Mouse (Mus musculus): ENCODE measurements around the gene Cisd3. TPM values are rescaled to one million over a fixed set of nuclear protein-coding genes. Genes with fewer than 3 reads are reported as not detected.
A peak's percentile ranks its signal among the peaks of the same experiment; 100 is the strongest.
"Not testable (repeated sequence)": the region's sequence is repeated elsewhere in the genome, so short reads cannot be mapped to it uniquely, and the experiment has no call there.

Cisd3 gene
- total RNA-seq (2021): 100 to 1,000 TPM in 1 of 2 experiments, 10 to 100 TPM in 1; 96.7 to 102 TPM
- long read RNA-seq, experiment 1, transcript Cisd3-201 (3 exons, 737 nt): major isoform, 64 of 73 reads
- long read RNA-seq, experiment 1, partial matches to known transcripts: 2 of 73 reads
- long read RNA-seq, experiment 1, other reads (novel, unspliced or antisense): 7 of 73 reads
- long read RNA-seq, experiment 2, transcript Cisd3-201 (3 exons, 737 nt): major isoform, 71 of 75 reads
- long read RNA-seq, experiment 2, partial matches to known transcripts: 1 of 75 reads
- long read RNA-seq, experiment 2, other reads (novel, unspliced or antisense): 3 of 75 reads

DNA sequence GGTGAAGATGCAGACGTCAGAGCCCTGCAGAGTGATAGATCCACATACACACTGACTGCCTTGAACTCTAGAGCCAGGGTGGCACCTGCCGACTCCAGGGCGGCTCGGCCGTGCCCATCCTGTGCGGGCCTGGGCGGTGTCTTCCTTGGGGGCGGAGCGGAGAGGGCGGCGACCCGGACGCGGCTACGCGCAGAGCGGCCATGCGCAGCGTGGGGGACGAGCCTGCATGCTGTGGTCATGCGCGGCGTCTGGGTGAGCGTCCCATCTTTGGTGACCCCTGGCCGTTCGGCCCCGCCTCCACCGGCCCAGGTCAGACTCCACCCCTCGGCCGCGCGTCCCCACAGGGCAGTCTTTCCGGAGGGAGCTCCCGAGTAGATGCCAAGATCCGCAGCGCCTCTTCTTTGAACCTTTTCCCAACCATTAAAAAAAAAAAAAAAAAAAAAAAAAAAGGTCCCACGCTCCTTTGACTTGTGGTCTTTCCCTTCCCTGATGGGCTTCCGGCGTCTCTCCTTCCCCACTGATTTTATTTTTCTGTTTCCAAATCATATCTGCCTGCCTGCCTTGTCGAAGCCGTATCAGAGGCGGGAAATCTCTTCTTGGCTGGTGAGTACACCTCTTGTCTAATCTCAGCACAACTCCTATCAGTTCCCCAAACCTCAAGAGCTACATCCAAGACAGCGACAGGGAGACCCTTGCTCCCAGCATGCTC, at the start of gene Cisd3:
TSS of gene Cisd3 (plus strand) at position 214 of the 709 bp plus-strand sequence.
- DNase-seq (ENCODE audit: low spot score): peak; percentile 96

DNA sequence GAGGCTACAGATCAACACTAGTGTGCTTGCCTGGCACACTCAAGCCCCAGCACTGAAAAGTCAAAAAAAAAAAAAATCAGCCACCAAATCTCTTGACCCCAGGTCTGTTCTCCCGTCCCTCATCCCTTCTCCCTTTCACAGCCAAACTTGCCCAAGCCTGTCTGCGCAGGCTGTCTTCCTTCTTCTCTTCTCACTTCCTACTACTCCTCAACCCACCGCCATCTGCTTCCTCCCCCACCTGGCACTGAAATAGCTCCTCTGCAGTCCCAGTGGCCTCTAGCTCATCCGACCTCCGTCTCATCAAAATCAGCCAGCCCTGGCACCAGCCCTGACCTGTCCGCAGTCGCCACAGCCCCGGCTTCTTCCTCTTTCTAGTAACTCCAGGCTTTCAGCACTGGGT, 44.0 kb upstream of the Cisd3 start:
- no peak for DNase-seq (ENCODE audit: low spot score)

- no peak for DNase-seq (ENCODE audit: low spot score)
Measured at GRCm38 (mm10) chr11:97642746-97643145, 42.9 kb upstream of the Cisd3 start.

- DNase-seq (ENCODE audit: low spot score): no peak
Measured at GRCm38 (mm10) chr11:97643380-97644055, 42.1 kb upstream of the Cisd3 start.

GRCm38 (mm10) chr11:97644834-97645233, 40.8 kb upstream of the Cisd3 start:
- DNase-seq (ENCODE audit: low spot score): peak; percentile 82

GRCm38 (mm10) chr11:97648541-97648940, 37.1 kb upstream of the Cisd3 start:
- not testable (repeated sequence) for DNase-seq (ENCODE audit: low spot score)

GRCm38 (mm10) chr11:97650341-97650740, 35.3 kb upstream of the Cisd3 start:
- no peak for DNase-seq (ENCODE audit: low spot score)

- not testable (repeated sequence) for DNase-seq (ENCODE audit: low spot score)
Measured at GRCm38 (mm10) chr11:97653376-97653775, 32.2 kb upstream of the Cisd3 start.

- no peak for DNase-seq (ENCODE audit: low spot score)
Measured at GRCm38 (mm10) chr11:97654210-97654609, 31.4 kb upstream of the Cisd3 start.

DNA sequence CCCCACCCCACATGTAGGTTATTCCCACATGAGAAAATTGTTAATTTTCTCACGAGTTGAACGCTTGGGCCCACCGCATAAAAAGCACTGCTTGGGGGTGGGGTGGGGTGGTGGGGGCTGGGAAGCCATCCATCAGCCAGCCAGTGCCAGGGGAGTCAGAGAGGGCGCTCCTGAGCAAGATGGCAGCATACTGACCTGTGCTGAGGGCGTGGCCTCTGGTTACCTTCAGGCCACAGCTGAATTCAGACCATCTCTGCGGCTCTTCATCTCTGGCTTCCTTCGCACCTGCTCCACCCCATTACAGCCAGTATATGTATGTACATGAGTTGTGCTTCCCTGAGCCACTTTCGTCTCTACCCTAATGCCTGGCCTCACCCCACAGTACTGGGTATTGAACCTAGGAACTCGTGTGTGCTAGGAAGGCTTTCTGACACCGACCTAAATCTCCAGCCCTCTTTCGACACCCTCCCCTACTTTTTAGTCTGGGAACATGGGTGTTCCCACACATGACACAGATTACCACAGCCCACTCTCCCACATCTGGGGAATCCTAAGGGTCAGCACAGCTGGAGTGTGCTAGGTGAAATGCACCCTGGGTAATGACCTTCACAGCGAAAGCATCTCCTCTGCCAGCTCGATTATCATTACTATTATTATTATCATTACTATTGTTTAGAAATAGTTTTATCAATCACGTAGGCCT, 29.2 kb upstream of the Cisd3 start:
- no peak for DNase-seq (ENCODE audit: low spot score)

- no peak for DNase-seq (ENCODE audit: low spot score)
Measured at GRCm38 (mm10) chr11:97657184-97657945, 28.3 kb upstream of the Cisd3 start.

DNA sequence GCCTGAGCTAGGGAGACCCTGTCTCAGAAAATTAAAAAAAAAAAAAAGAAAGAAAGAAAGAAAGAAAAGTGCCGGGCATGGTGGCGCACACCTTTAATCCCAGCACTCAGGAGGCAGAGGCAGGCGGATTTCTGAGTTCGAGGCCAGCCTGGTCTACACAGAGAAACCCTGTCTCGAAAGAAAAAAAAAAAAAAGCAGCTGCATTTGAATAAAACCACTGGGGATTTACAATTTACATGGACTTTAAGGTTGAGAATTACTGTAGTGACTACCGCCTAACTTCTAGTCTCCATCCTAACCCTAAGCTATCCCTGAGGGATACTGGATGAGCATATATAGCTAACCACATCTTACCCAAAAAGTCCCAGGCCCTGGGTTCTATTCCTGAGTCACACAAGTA, 27.7 kb upstream of the Cisd3 start:
- not testable (repeated sequence) for DNase-seq (ENCODE audit: low spot score)

DNA sequence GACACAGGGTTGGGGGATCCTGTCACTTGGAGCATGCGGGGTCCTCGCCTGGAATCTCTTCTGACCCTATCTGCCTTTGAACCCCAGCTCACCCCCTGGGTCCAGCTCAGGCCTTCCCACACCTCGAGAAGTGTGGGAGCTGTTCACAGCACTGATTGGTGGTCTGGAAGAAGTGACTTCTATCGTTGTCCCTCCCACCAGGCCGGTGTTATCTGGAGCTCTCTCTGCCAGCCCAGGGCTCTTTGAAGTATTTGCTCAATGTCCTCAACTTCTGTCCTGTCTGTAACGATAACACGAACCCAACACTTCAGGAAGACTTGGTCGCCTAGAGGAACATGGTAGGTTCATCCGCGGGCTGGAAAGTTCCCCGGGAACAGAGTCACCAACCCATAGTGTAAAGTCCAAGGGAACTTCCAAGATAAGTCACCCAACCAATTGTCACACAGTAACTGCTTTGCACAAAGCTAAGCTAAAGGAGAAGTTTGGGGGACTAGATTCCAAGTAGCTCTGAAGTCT, 26.8 kb upstream of the Cisd3 start:
- DNase-seq (ENCODE audit: low spot score): no peak

DNA sequence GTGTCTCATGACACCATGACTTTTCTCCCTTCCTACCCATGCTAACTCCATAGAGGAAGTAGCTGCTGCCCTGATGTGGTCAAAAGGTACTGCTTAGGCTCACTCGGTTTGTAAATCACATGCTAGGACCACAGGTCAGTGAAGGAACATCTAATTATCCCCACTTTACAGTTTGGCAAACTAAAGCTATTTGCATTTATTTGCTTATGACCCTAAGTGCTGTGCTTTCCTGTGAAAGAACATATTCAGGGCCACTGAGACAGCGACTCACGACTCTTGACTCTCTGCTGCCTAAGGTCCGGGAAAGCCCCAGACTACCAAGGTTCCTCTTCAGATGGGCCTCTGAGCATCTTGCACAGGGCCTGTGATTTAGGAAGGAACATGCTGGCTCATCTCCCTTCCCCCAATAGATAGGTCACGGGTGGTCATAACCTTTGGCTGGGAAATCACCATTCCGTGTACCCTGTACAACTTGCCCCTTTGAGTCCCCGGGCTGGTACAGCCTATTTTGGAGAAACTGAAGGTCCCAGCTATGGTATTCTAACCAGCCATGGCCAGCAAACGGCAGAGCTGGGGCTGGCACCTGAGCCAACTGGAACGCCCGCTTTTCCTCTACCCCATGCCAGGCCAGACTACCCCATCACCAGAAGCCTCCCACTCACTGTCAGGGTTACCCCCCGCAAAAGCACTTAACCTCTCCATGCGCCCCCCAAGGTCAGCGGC, 26.2 kb upstream of the Cisd3 start:
- peak; percentile 24 for DNase-seq (ENCODE audit: low spot score)

GRCm38 (mm10) chr11:97659990-97660714, 25.5 kb upstream of the Cisd3 start:
- peak; percentile 74 for DNase-seq (ENCODE audit: low spot score)

- DNase-seq (ENCODE audit: low spot score): no peak
Measured at GRCm38 (mm10) chr11:97660734-97661647, 24.6 kb upstream of the Cisd3 start.

GRCm38 (mm10) chr11:97661648-97662133, 23.9 kb upstream of the Cisd3 start:
- peak; percentile 79 for DNase-seq (ENCODE audit: low spot score)

Measured in gastrocnemius, adult 18-20 months (tissue).